Comparison of ENCODE assay signal across 26 mouse cellular contexts in the genomic region with DNA sequence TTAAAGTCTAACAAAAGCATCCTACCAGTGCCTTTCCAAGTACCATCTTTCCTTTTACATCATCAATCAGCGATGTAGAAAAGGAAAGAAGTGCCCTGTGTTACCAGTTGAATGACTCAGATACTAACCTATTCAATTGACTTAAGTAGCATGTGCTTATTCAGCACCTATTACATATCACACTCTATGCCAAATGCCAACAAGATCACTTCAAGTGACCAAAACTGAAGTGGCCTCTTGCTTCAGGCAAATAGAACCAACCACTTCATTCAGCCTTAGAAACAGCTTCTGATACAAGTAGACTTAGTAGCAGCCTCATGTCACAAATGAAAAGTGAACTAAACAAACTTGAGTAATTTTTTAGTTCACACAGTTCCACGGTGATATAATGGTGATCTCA.
"Had no signal": no experiment of that assay in that cellular context is flagged by ENCODE, and none has a peak within 500 bp of the region (broad histone marks: within the 10 kb centered on the region; RNA-seq: fewer than 3 reads in every experiment).

No protein-coding gene starts in this region.

- H3K27ac ChIP-seq: heart, adult 2 months; heart, embryonic 13.5 days; heart, embryonic 15.5 days; hindbrain, embryonic 10.5 days; hindbrain, embryonic 12.5 days; hindbrain, embryonic 14.5 days; intestine, embryonic 15.5 days; layer of hippocampus, adult 2 months; left cerebral cortex, adult 2 months; limb, embryonic 13.5 days had no signal

- H3K9me3 ChIP-seq: heart, embryonic 13.5 days; heart, embryonic 15.5 days; hindbrain, embryonic 10.5 days; hindbrain, embryonic 12.5 days; intestine, embryonic 15.5 days; limb, embryonic 13.5 days had no signal

- H3K27me3 ChIP-seq: heart, embryonic 13.5 days; heart, embryonic 15.5 days; hindbrain, embryonic 12.5 days; intestine, embryonic 15.5 days; limb, embryonic 13.5 days had no signal

- H3K4me1 ChIP-seq: heart, embryonic 13.5 days; heart, embryonic 15.5 days; hindbrain, embryonic 10.5 days; hindbrain, embryonic 12.5 days; intestine, embryonic 15.5 days; limb, embryonic 13.5 days had no signal

- H3K4me3 ChIP-seq: heart, adult 2 months; heart, embryonic 13.5 days; heart, embryonic 15.5 days; hindbrain, embryonic 10.5 days; hindbrain, embryonic 12.5 days; intestine, embryonic 15.5 days; layer of hippocampus, adult 2 months; left cerebral cortex, adult 2 months; limb, embryonic 13.5 days had no signal

- H3K9ac ChIP-seq: forebrain, postnatal 0 days; heart, embryonic 13.5 days; heart, embryonic 15.5 days; hindbrain, embryonic 12.5 days; hindbrain, embryonic 14.5 days; intestine, embryonic 15.5 days; limb, embryonic 13.5 days had no signal

- DNase-seq: forebrain, postnatal 0 days; gastrocnemius, postnatal 14 days; gastrocnemius, postnatal 36 days; heart, adult 11 months; heart, adult 2 months; heart, postnatal 14 days; heart, postnatal 4 days; kidney, adult 18-20 months; kidney, adult 8-10 months; kidney, postnatal 10 days; kidney, postnatal 25 days; kidney, postnatal 4 days; left cerebral cortex, postnatal 4 days had no signal

- H3K36me3 ChIP-seq: heart, embryonic 13.5 days; heart, embryonic 15.5 days; hindbrain, embryonic 10.5 days; hindbrain, embryonic 12.5 days; intestine, embryonic 15.5 days; limb, embryonic 13.5 days had no signal

- H3K4me2 ChIP-seq: heart, embryonic 11.5 days; heart, embryonic 13.5 days; heart, embryonic 15.5 days; hindbrain, embryonic 12.5 days; hindbrain, embryonic 14.5 days; intestine, embryonic 15.5 days; limb, embryonic 13.5 days had no signal

- ATAC-seq: forebrain, postnatal 0 days; hindbrain, embryonic 16.5 days; inflammation-experienced regulatory T-cells, adult 6 months; intestine, embryonic 15.5 days; intestine, postnatal 0 days had no signal
